Mouse (Mus musculus): ENCODE data around the gene Arsk. TPM values are rescaled to one million over a fixed set of nuclear protein-coding genes. Genes with fewer than 3 reads are reported as not detected.

Arsk gene
- 3.7 and 4.5 TPM in 2 replicates for polyA plus RNA-seq (2015; fragmentation: Nextera tagmentation; extraction: Ambion mirVana)

DNA sequence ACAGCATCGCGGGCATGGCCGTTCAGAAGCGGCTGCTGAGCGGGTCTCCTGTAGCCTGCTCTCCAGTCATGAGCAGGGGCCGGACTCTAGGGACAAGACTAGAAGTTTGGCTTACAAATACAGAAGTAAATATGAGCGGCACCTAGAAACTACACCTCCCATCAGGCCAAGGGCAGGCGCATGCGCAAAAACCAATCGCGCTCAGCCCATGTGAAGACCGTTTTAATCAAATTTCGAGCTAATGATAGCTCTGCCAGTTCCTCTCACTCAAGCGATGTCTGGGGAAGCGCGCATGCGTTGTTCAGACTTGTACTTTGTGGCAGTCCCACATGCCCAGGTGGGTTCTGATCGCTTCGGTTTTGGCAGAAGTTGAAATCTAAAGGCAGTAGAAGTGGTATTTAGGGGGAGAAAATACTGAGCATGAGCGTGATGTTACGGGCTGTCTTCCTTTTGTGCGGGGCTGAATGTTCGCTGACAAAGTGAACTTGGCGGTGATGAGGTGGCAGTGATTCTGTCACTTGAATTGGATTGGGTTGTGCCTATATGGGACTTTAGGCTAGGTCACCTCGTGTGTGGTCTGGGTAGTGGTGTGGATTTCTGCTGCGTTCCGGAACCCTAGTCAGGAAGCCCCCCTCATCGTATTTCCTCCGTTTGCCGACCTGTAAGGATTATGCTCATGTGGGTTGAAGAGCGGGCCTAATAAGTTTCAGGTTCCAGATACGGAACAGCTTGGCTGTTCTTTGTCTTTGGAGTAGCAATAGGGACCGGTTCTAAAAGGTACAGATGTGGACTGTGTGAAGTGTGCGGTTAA lies at the start of gene Arsk, which contains the start of gene Ttc37:
Gene Arsk (minus strand): TSS at position 168 of the 811 bp plus-strand sequence.
Gene Ttc37 (plus strand): TSS at position 242 of the 811 bp plus-strand sequence.
- H3K27me3 ChIP-seq (ENCODE audit: control insufficient read depth, insufficient read depth, low read length): no peaks in the 10 kb centered on the region
- peak within 1 kb of the TSS; percentile 82 for H3K27ac ChIP-seq (ENCODE audit: low read length)
- H3K4me1 ChIP-seq (ENCODE audit: control insufficient read depth, insufficient read depth, low read length): 0 out of 2 replicates have a peak, but pooled peaks cover 2% of the 10 kb centered on the region
- H3K4me2 ChIP-seq (ENCODE audit: low read depth, low read length): peak within 1 kb of the TSS; percentile 84
- under 1% methylated on average over 34 of the region's 34 CpGs for WGBS
- H3K4me3 ChIP-seq (ENCODE audit: low read length): peak within 1 kb of the TSS; percentile 77
- H3K36me3 ChIP-seq (ENCODE audit: control insufficient read depth, insufficient read depth): peaks cover 6% of the 10 kb centered on the region; the same call in 1 of the 2 replicates
- H3K9me3 ChIP-seq (replicated peaks; ENCODE audit: control insufficient read depth, low read length): no peaks in the 10 kb centered on the region
- peak within 1 kb of the TSS; percentile 76 for H3K9ac ChIP-seq (ENCODE audit: low read length)
- ATAC-seq (replicated peaks; ENCODE audit: extremely low read depth, insufficient read depth, low FRiP score): peak; percentile 97

DNA sequence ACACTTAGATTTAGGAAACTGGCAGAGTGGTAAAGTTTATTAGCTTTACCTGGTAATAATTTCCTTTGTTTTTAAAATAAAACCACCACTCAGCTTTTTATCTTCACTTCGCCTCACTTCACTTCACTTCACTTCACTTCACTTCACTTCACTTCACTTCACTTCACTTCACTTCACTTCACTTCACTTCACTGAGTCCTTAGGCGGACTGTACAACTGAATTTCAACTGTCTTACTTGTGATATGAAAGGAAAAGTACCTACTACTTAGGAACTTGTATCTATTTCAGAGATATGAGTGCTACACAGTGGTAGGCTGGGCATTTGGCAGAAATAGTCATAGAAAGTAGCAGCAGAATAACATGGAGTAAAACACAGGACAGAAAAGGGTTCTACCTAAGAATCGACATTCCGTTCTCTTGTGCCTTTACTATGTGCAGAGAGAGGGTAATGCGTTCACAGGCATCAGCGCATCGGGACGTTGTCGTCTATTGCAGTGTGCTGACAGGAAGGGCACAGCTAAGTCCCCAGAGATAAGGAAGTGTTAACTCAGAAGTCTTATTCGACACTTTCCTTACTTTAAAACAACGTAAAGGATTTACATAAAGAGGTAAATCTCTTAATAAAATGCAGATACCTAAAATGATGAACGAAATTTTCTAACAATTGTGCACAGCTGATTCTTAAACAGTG lies 42.8 kb upstream of the Arsk start:
- no peak overlapping the region for H3K9ac ChIP-seq (ENCODE audit: low read length)
- peaks cover 21% of the 10 kb centered on the region for H3K36me3 ChIP-seq (ENCODE audit: control insufficient read depth, insufficient read depth)

DNA sequence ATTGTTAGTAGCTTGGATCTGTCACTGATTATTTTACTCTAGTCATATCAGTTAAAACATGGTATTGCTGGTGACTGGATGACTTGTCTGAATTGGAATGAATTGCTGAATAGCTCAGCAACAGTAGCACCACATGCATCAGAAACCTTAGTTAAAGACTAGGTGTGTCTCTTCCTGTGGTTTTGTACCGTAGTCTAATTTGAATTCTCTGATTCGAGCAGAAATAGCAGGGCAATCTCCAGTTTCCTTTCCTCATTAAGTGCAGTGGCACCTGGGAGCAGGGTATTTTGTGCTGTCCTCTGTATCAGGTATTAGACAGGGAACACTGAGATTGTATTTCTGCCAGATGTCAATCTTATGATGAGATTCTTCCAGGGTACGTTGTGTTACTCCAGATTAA lies 40.4 kb upstream of the Arsk start:
- no peak for ATAC-seq (replicated peaks; ENCODE audit: extremely low read depth, insufficient read depth, low FRiP score)
- Histone ChIP-seq H3K9me3 (replicated peaks; ENCODE audit: control insufficient read depth, low read length) (no peaks in the 10 kb centered on the region), H3K4me1 (ENCODE audit: control insufficient read depth, insufficient read depth, low read length) (no peaks in the 10 kb centered on the region), H3K9ac (ENCODE audit: low read length) (no peak overlapping the region), H3K36me3 (ENCODE audit: control insufficient read depth, insufficient read depth) (peaks cover 33% of the 10 kb centered on the region), H3K4me3 (ENCODE audit: low read length) (no peak overlapping the region), H3K27ac (ENCODE audit: low read length) (no peak overlapping the region), H3K27me3 (ENCODE audit: control insufficient read depth, insufficient read depth, low read length) (no peaks in the 10 kb centered on the region), H3K4me2 (ENCODE audit: low read depth, low read length) (no peak overlapping the region)
- WGBS: 85% methylated on average over 3 of the region's 3 CpGs

More for the DNA sequence above, 42.8 kb upstream of the Arsk start:
- Histone ChIP-seq H3K27me3 (ENCODE audit: control insufficient read depth, insufficient read depth, low read length) (no peaks in the 10 kb centered on the region), H3K9me3 (replicated peaks; ENCODE audit: control insufficient read depth, low read length) (no peaks in the 10 kb centered on the region), H3K4me1 (ENCODE audit: control insufficient read depth, insufficient read depth, low read length) (no peaks in the 10 kb centered on the region), H3K27ac (ENCODE audit: low read length) (no peak overlapping the region), H3K4me3 (ENCODE audit: low read length) (no peak overlapping the region), H3K4me2 (ENCODE audit: low read depth, low read length) (no peak overlapping the region)
- ATAC-seq (replicated peaks; ENCODE audit: extremely low read depth, insufficient read depth, low FRiP score): no peak
- 64% methylated on average over 12 of the region's 12 CpGs for WGBS

DNA sequence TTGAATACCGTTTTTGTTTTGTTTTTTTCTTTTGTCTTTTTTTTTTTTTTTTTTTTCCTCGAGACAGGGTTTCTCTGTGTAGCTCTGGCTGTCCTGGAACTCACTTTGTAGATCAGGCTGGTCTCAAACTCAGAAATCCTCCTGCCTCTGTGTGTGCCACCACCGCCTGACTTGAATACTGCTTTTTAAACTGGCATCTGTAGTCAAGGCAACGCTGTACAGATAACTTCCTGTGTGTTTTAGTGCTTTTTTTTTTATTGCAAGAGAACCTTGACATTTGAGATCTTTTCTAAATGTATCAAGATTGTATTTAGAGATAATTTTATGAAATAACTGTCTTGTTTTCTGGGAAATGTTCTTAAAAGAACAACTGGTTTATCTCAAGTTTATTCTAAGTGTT lies 34.0 kb upstream of the Arsk start:
- Histone ChIP-seq H3K9ac (ENCODE audit: low read length) (no peak overlapping the region), H3K4me2 (ENCODE audit: low read depth, low read length) (no peak overlapping the region), H3K36me3 (ENCODE audit: control insufficient read depth, insufficient read depth) (peaks cover 34% of the 10 kb centered on the region), H3K4me3 (ENCODE audit: low read length) (no peak overlapping the region), H3K4me1 (ENCODE audit: control insufficient read depth, insufficient read depth, low read length) (no peaks in the 10 kb centered on the region), H3K27ac (ENCODE audit: low read length) (no peak overlapping the region), H3K9me3 (replicated peaks; ENCODE audit: control insufficient read depth, low read length) (no peaks in the 10 kb centered on the region), H3K27me3 (ENCODE audit: control insufficient read depth, insufficient read depth, low read length) (no peaks in the 10 kb centered on the region)
- WGBS: 87% methylated on average over 4 of the region's 4 CpGs
- no peak for ATAC-seq (replicated peaks; ENCODE audit: extremely low read depth, insufficient read depth, low FRiP score)

DNA sequence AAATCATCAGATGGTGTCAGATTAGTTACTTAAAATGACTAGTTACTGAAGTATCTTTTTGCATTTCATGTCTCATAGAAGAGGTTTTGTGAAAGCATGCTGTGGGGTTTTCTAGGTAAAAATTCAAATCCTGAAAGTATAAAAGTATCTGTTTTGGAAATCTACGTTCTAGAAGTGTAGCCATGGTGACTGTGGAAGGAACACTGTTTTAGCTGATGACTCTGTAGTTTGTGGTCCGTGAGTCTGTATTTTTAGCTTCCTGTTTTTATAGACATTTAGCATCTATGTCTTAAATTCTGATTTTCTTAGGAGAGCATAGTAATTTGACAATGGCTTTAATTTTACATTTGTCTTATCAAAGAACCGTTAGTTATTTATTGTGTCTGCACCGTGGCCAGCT lies 30.3 kb upstream of the Arsk start:
- no peak for ATAC-seq (replicated peaks; ENCODE audit: extremely low read depth, insufficient read depth, low FRiP score)
- WGBS: 92% methylated on average over 4 of the region's 4 CpGs
- H3K36me3 ChIP-seq (ENCODE audit: control insufficient read depth, insufficient read depth): peaks cover 26% of the 10 kb centered on the region

DNA sequence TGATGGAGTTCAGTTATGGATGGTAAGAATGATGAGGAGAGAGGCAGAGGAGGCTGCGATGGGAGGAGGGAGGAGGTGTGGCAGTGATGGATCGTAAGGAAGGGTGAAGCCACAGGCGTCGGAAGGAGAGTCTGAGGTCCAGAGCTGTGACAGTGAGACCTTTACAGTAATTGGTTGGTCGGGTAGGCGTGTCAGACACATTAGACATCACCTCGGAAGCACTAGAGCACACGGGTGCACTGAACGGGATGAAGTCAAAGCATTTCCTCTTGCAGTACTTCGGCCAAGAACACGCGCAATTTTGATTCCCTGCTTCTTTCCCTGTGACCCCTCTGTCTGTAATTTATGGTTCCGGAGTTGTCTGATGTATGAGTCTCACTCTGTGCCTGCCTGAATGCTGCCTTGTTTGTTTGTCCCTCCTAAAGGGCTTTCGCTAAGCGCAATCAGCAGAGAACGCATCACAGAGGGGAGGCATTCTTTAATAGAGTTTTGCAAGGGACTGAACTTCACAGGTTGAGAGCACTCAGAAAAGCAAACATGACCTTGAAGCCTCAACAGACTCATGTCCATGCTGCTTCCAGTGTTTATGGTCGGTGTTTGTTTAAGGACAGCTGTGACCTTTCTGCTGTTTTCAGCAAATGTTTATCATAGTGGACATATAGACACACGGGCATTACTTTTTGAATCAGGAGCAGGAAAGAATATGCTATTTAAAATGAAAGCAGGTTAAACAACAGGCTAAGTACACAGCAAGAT lies 10.8 kb upstream of the Arsk start:
- no peak overlapping the region for H3K4me2 ChIP-seq (ENCODE audit: low read depth, low read length)
- peaks cover 22% of the 10 kb centered on the region for H3K36me3 ChIP-seq (ENCODE audit: control insufficient read depth, insufficient read depth)
- H3K4me1 ChIP-seq (ENCODE audit: control insufficient read depth, insufficient read depth, low read length): no peaks in the 10 kb centered on the region
- ATAC-seq (replicated peaks; ENCODE audit: extremely low read depth, insufficient read depth, low FRiP score): no peak
- WGBS: 84% methylated on average over 18 of the region's 18 CpGs
- no peaks in the 10 kb centered on the region for H3K27me3 ChIP-seq (ENCODE audit: control insufficient read depth, insufficient read depth, low read length)
- no peak overlapping the region for H3K9ac ChIP-seq (ENCODE audit: low read length)
- H3K4me3 ChIP-seq (ENCODE audit: low read length): no peak overlapping the region
- H3K9me3 ChIP-seq (replicated peaks; ENCODE audit: control insufficient read depth, low read length): no peaks in the 10 kb centered on the region
- H3K27ac ChIP-seq (ENCODE audit: low read length): no peak overlapping the region

More for the DNA sequence above, 30.3 kb upstream of the Arsk start:
- Histone ChIP-seq H3K27me3 (ENCODE audit: control insufficient read depth, insufficient read depth, low read length) (no peaks in the 10 kb centered on the region), H3K27ac (ENCODE audit: low read length) (no peak overlapping the region), H3K4me3 (ENCODE audit: low read length) (no peak overlapping the region), H3K9ac (ENCODE audit: low read length) (no peak overlapping the region), H3K9me3 (replicated peaks; ENCODE audit: control insufficient read depth, low read length) (no peaks in the 10 kb centered on the region), H3K4me1 (ENCODE audit: control insufficient read depth, insufficient read depth, low read length) (no peaks in the 10 kb centered on the region), H3K4me2 (ENCODE audit: low read depth, low read length) (no peak overlapping the region)

DNA sequence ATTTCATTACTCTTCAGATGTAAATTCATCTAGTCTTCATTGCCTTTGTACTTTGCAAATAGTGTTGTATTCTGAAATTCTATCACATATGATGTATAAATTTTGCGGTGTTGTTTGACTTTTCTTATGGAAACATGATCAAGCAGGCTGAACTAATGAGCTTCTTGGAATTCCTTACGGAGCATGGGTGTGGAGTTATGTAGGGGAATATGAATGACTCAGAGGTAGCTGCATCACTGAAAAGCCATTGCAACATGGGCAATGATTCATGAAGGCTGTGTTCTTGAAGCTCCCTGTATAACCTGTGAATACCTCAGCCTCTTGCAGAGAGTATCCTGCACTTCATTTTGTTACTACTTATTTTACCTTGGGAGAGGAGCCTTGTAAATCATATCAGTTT lies 3.5 kb upstream of the Arsk start:
- Histone ChIP-seq H3K4me3 (ENCODE audit: low read length) (no peak overlapping the region), H3K27ac (ENCODE audit: low read length) (no peak overlapping the region), H3K4me1 (ENCODE audit: control insufficient read depth, insufficient read depth, low read length) (0 out of 2 replicates have a peak, but pooled peaks cover 2% of the 10 kb centered on the region), H3K4me2 (ENCODE audit: low read depth, low read length) (no peak overlapping the region), H3K9me3 (replicated peaks; ENCODE audit: control insufficient read depth, low read length) (no peaks in the 10 kb centered on the region), H3K9ac (ENCODE audit: low read length) (no peak overlapping the region), H3K27me3 (ENCODE audit: control insufficient read depth, insufficient read depth, low read length) (no peaks in the 10 kb centered on the region), H3K36me3 (ENCODE audit: control insufficient read depth, insufficient read depth) (peaks cover 6% of the 10 kb centered on the region; the same call in 1 of the 2 replicates)
- no peak for ATAC-seq (replicated peaks; ENCODE audit: extremely low read depth, insufficient read depth, low FRiP score)
- WGBS: 91% methylated on average over 2 of the region's 2 CpGs

DNA sequence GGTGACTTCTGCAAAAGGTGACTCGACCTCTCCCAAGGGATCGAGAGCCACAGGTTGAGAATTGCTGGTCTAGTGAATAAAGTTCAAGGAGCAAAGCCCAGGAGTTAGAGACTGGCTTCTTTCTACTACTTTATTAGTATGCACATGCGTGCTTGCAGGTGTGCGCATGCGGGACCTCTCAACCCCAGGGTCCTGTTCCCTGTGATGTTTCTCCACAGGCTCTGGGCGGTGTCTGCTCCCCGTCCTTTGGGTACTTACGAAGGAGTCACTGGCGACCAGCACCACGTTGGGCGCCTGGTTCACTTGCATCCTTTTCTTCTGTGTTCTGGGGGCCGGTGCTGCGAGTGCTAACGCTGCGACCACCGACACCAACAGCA lies 356 bp downstream of the Arsk start:
- ATAC-seq (replicated peaks; ENCODE audit: extremely low read depth, insufficient read depth, low FRiP score): peak; percentile 81

More for the DNA sequence above, 356 bp downstream of the Arsk start:
- peak overlapping the region; percentile 67 for H3K4me2 ChIP-seq (ENCODE audit: low read depth, low read length)
- no peaks in the 10 kb centered on the region for H3K27me3 ChIP-seq (ENCODE audit: control insufficient read depth, insufficient read depth, low read length)
- WGBS: 3% methylated on average over 16 of the region's 16 CpGs
- H3K9ac ChIP-seq (ENCODE audit: low read length): peak overlapping the region; percentile 76
- no peaks in the 10 kb centered on the region for H3K9me3 ChIP-seq (replicated peaks; ENCODE audit: control insufficient read depth, low read length)
- 0 out of 2 replicates have a peak, but pooled peaks cover 2% of the 10 kb centered on the region for H3K4me1 ChIP-seq (ENCODE audit: control insufficient read depth, insufficient read depth, low read length)
- H3K36me3 ChIP-seq (ENCODE audit: control insufficient read depth, insufficient read depth): peaks cover 3% of the 10 kb centered on the region; the same call in 1 of the 2 replicates
- peak overlapping the region; percentile 82 for H3K27ac ChIP-seq (ENCODE audit: low read length)
- peak overlapping the region; percentile 77 for H3K4me3 ChIP-seq (ENCODE audit: low read length)
